Mouse (Mus musculus) heart, adult 9 months (tissue): ENCODE data around the gene Dpyd.

ENCODE experiments used
- DNase-seq, 2 experiments: peaks; one replicate each; pipeline ENCODE4 v3.0.0; 2022; ENCODE audit warnings: low spot score in 2 of 2

The Dpyd gene

GRCm38 (mm10) chr3:119361555-119362385 is 799.8 kb downstream of the Dpyd start:
- DNase-seq: no peak

DNA sequence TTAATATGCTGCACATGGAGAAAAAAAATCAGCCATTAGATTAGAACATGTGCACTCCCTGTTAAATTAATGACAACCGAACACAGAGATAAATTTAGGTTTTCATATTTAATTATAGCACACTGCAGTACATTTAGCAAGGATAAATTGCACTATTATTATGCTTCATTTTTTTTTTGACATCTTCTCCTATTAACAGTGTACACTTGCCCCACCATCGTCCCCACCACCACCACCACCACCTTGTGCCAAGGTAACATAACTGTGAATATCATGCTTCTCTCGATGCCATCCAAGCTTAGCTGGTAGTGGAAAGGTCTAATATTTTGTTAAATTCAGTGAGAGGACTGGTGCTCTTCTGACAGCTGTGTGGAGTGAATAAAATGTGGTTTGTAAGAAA is 800.5 kb downstream of the Dpyd start:
- no peak for DNase-seq

- DNase-seq: no peak
These were observed 807.0 kb downstream of the Dpyd start for GRCm38 (mm10) chr3:119368931-119369330.

DNA sequence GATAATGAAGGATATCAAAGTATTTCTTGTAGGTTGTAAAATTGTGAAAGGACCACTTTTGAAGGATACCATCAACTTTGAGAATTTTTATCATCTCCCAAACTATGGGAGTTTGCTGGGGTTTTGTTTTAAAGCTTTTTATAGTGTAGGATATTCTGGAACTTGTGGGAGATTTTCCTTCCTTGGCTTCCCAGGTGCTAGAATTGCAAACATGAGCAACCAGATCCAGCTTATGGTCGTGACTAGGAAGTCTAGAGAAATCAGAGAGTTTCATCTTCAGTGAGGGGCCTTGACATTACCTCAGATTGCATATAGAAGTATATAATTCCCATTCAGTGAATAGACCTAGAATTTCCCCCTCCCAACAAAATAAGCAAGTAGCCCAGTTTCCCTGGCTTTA is 819.2 kb downstream of the Dpyd start:
- DNase-seq: no peak

GRCm38 (mm10) chr3:119382395-119382794 is 820.5 kb downstream of the Dpyd start:
- DNase-seq: no peak

- DNase-seq: no peak
These were observed 825.6 kb downstream of the Dpyd start for GRCm38 (mm10) chr3:119387332-119388105.

DNA sequence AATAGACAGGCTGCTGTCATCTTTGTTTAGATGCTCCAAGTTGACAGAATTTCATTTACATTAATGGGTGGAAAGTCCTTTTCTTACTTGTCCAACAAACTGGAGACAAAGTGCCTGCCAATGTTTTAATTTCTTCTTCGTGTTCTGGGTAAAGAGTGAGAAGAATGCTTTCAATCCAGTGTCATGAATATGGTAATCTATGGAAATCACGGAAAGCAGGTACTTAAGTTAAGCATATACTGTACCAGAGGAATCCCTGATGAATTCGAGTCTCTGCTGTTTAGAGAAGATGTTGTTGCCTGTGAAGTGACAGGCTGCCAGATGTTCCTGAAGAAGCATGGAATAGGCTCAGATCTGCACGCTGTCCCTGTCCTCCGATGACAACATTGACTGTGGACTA is 835.3 kb downstream of the Dpyd start:
- no peak for DNase-seq

DNA sequence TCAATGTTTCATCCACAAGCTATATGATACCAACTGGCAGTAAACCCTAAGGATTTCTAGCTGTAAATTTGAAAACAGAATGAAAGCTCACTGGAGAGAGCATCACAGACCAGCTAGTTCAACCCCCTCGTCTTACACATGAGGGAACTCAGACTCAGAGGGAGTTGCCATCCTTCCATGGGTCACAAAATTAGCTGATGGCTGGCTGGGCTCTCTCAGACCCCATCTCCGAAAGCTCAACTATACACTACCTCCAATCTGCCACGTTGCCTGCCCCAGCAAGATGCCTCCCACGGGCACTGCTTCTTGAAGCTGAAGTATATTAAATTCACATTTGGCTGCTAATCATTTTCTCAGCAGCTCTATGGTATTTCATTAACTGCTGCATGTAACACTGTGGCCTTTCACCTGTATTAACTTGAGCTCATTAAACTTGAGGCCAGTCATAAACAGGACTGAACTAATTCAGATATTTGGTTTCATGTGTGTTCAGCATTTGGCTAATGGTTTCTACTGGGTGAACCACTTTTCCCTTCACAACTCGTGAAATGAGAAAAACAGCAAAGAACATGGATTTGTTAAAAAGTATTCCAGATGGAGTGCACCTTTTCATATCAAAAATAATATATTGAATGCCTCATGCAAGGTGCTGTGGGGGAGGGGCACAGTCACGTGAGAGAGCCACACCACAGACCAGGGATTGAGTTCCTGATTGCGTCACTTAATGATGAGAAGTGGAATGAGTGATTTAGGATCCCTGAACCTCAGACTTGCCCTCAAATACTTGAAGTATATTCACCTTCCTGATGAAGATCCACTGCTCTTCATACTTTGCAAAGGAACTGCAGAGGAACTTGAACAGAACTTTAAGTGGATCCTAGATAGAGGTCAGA is 841.2 kb downstream of the Dpyd start:
- no peak for DNase-seq

DNA sequence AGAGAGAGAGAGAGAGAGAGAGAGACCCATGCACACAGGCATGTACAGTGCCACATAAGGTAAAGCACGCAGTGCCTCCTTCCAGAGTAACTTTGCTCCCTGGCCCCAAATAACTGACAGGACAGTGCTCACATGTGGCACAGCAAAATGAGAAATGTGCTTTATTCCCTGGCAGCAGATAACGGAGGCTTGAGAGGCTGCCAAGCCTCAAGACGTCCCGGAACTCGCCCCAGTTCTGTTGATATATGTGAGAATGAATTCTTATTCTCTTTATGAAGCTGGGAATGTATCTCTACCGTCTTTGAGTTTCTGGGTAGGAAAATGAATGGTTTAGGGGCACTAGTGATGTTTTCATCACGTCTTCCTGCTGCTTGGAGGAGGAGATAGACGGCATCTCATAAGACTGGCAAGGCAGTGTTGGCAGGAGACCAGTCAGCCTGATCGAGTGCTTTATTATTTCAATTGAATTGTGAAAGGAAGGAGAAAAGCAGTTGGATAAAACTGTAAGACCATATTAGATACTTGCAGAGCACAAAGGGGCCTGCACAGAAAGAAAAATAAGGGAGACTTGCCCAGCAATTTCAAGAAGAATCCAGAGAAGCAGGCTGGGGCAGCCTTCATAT is 857.3 kb downstream of the Dpyd start:
- no peak for DNase-seq

DNA sequence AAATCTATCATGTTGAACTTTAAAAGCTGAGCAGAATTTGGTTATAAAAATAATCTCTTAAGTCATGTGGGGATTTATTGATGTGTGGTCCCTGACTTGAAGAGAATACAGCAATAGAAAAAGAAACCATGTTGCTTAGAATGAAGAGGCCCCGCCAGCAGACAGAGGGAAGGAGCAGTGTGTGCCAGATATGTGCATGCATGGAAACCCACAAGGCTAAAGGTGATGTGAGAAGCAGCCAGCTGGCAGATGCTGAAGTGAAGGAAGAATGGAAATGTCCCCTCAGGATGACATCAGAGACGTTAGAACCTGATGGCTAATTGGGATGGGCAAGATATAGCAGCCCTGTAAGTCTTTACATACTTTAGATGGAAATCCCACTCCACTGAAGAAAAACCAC is 857.8 kb downstream of the Dpyd start:
- no peak for DNase-seq

GRCm38 (mm10) chr3:119431339-119431738 is 869.4 kb downstream of the Dpyd start:
- DNase-seq: no peak

GRCm38 (mm10) chr3:119431757-119432156 is 869.8 kb downstream of the Dpyd start:
- DNase-seq: no peak

DNA sequence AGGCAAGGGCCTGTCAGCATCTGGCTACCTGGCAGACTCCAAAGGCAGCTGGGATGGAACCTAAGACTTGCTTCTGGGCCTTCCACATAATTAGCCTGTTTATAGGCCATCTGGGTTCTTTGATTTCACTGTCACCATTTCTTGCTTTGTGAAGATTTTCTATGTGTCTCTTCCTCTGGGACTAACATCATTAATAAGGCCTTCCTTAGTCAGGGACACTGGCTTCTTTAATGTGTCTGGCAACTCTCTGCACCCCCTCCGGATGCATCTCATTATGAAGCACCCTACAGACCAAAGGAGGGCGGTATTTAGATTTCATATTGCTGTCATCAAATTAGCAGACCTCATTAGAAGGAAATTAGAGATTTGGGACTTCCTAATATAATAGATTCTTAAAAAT is 885.6 kb downstream of the Dpyd start:
- no peak for DNase-seq

GRCm38 (mm10) chr3:119464073-119464472 is 902.1 kb downstream of the Dpyd start:
- no peak for DNase-seq

- no peak for DNase-seq
These were observed 902.5 kb downstream of the Dpyd start for GRCm38 (mm10) chr3:119464479-119464878.

- DNase-seq: no peak
These were observed 905.8 kb downstream of the Dpyd start for GRCm38 (mm10) chr3:119467723-119468122.
